Mouse (Mus musculus): ENCODE measurements around the gene Me3.

- no peak for TF ChIP-seq EP300 (IDR thresholded peaks at IDR 0.05; ENCODE audit: low read depth)
- TF ChIP-seq CTCF (IDR thresholded peaks at IDR 0.05; ENCODE audit: low read depth): no peak
Measured at GRCm38 (mm10) chr7:89903442-89904343, 271.5 kb downstream of the Me3 start, which contains the start of gene Ccdc81.

All from heart, postnatal 0 days (tissue).